20 mouse cellular contexts compared by ENCODE assay signal in genomic region chr13:5648276-5648675, GRCm38 (mm10).
DNase-seq lines count a peak whose midpoint lies in the region; ATAC-seq and TF ChIP-seq lines count a peak whose summit lies in the region.
"Had no signal": no experiment of that assay in that cellular context is flagged by ENCODE, and none has a peak within 500 bp of the region (broad histone marks: within the 10 kb centered on the region; RNA-seq: fewer than 3 reads in every experiment).

No protein-coding gene starts in this region.

- no peak overlapping the region for H3K4me2 ChIP-seq in lung, embryonic 14.5 days
- H3K4me2 ChIP-seq: heart, embryonic 13.5 days; hindbrain, embryonic 12.5 days; hindbrain, embryonic 15.5 days had no signal

- no peak overlapping the region for H3K4me3 ChIP-seq in lung, embryonic 14.5 days (ENCODE audit: low read depth, low read length)
- no peak overlapping the region for H3K4me3 ChIP-seq in lung, adult 2 months (replicated peaks; ENCODE audit: extremely low read depth, low read depth, low read length)
- H3K4me3 ChIP-seq: forebrain, embryonic 10.5 days; heart, adult 2 months; heart, embryonic 10.5 days; heart, embryonic 13.5 days; hindbrain, embryonic 12.5 days; hindbrain, embryonic 15.5 days had no signal

- DNase-seq in lung, embryonic 14.5 days: peak; percentile 4
- DNase-seq in lung, postnatal 14 days: no peak
- peak; percentile 11 for DNase-seq in lung, postnatal 36 days
- no peak for DNase-seq in lung, adult 2 months
- DNase-seq in brain, adult 2 months (ENCODE audit: low read depth, low spot score): peak; percentile 18
- no peak for DNase-seq in spleen, adult 18-20 months
- DNase-seq: adrenal gland, adult 8-10 months; adrenal gland, postnatal 25 days; cerebellum, adult 18-20 months; cerebellum, adult 9-10 months; cerebellum, postnatal 14 days; gastrocnemius, postnatal 25 days; heart, adult 2 months had no signal

- no peaks in the 10 kb centered on the region for H3K36me3 ChIP-seq in lung, embryonic 14.5 days (ENCODE audit: insufficient read depth)
- H3K36me3 ChIP-seq: forebrain, embryonic 10.5 days; heart, embryonic 10.5 days; heart, embryonic 13.5 days; hindbrain, embryonic 12.5 days; hindbrain, embryonic 15.5 days had no signal

- no peak overlapping the region for H3K9ac ChIP-seq in lung, embryonic 14.5 days
- H3K9ac ChIP-seq: heart, embryonic 13.5 days; hindbrain, embryonic 12.5 days; hindbrain, embryonic 15.5 days had no signal

- TF ChIP-seq POLR2A in lung, adult 2 months (IDR thresholded peaks at IDR 0.05; ENCODE audit: borderline replicate concordance, extremely low read depth, low read depth, low read length): no peak

- H3K27ac ChIP-seq in lung, embryonic 14.5 days (ENCODE audit: low read depth): no peak overlapping the region
- H3K27ac ChIP-seq: forebrain, embryonic 10.5 days; heart, adult 2 months; heart, embryonic 10.5 days; heart, embryonic 13.5 days; hindbrain, embryonic 12.5 days; hindbrain, embryonic 15.5 days had no signal

- H3K9me3 ChIP-seq in lung, embryonic 14.5 days (ENCODE audit: low read depth, low read length): no peaks in the 10 kb centered on the region
- H3K9me3 ChIP-seq: forebrain, embryonic 10.5 days; heart, embryonic 10.5 days; heart, embryonic 13.5 days; hindbrain, embryonic 12.5 days; hindbrain, embryonic 15.5 days had no signal

- WGBS in lung, embryonic 14.5 days: 88% methylated on average over 4 of the region's 4 CpGs
- 75% methylated on average over 4 of the region's 4 CpGs for WGBS in lung, adult 2 months

- no peaks in the 10 kb centered on the region for H3K27me3 ChIP-seq in lung, embryonic 14.5 days (ENCODE audit: insufficient read depth, low read length)
- H3K27me3 ChIP-seq: heart, embryonic 13.5 days; hindbrain, embryonic 12.5 days; hindbrain, embryonic 15.5 days had no signal

- TF ChIP-seq CTCF in lung, embryonic 14.5 days (IDR thresholded peaks at IDR 0.05; ENCODE audit: low read depth): no peak
- TF ChIP-seq CTCF in lung, adult 2 months (IDR thresholded peaks at IDR 0.05; ENCODE audit: insufficient read depth, low read length): no peak

- H3K4me1 ChIP-seq in lung, embryonic 14.5 days (ENCODE audit: insufficient read depth): no peaks in the 10 kb centered on the region
- no peaks in the 10 kb centered on the region for H3K4me1 ChIP-seq in lung, adult 2 months (ENCODE audit: control insufficient read depth, insufficient read depth, low read length)
- H3K4me1 ChIP-seq: forebrain, embryonic 10.5 days; heart, embryonic 10.5 days; heart, embryonic 13.5 days; hindbrain, embryonic 12.5 days; hindbrain, embryonic 15.5 days had no signal

- ATAC-seq in lung, embryonic 14.5 days (ENCODE audit: insufficient read depth): no peak
- ATAC-seq: CD4-positive, CD25-positive, alpha-beta regulatory T cell, adult 4 months; forebrain, embryonic 14.5 days had no signal

Comparison
In these comparisons a context has a peak if more than half of its experiments do, and no peak if none do; other contexts are left out.
1. DNase-seq: peak in lung, embryonic 14.5 days (single experiment), lung, postnatal 36 days (single experiment) and brain, adult 2 months (single experiment); none in lung, postnatal 14 days (single experiment), lung, adult 2 months (single experiment) and spleen, adult 18-20 months (0 of 2).